Mouse (Mus musculus) thymus, adult 2 months (tissue): ENCODE results near the gene Wwox.

Source experiments
- CTCF ChIP-seq: fragments of 200-500 bp; IDR thresholded peaks from 2 replicates; pipeline ENCODE4 v1.5.1; 2012; ENCODE audit warnings: mild to moderate bottlenecking, control low read depth, low read length, moderate library complexity, borderline replicate concordance; ENCODE audit not compliant: control insufficient read depth, poor library complexity, insufficient read depth; ENCODE audit errors: extremely low read depth
- POLR2A ChIP-seq: fragments of 200-500 bp; IDR thresholded peaks from 2 replicates; pipeline ENCODE4 v1.6.1; 2012; ENCODE audit warnings: mild to moderate bottlenecking, low read length, control low read depth, moderate library complexity; ENCODE audit not compliant: control insufficient read depth, poor library complexity, insufficient read depth; ENCODE audit errors: extremely low read depth

- no peak for TF ChIP-seq CTCF
- TF ChIP-seq POLR2A, result no peak
Measured at GRCm38 (mm10) chr8:114591296-114592280, 152.1 kb downstream of the Wwox start.
